Mouse (Mus musculus): ENCODE data around the gene Speg. TPM values are rescaled to one million over a fixed set of nuclear protein-coding genes. Genes with fewer than 3 reads are reported as not detected.
A peak's percentile ranks its signal among the peaks of the same experiment; 100 is the strongest.

The Speg gene
- polyA plus RNA-seq, 1 experiment, result 19.8 TPM

- no peak overlapping the region for H3K4me3 ChIP-seq (ENCODE audit: low read depth, low read length)
- H3K9ac ChIP-seq (ENCODE audit: low read depth, poor library complexity, severe bottlenecking), result no peak overlapping the region
- no peaks in the 10 kb centered on the region for H3K36me3 ChIP-seq (ENCODE audit: control insufficient read depth, insufficient read depth, low read length, poor library complexity, severe bottlenecking)
- no peak for TF ChIP-seq POLR2A (IDR thresholded peaks at IDR 0.05; ENCODE audit: insufficient read depth, low read length)
- no peak for TF ChIP-seq CTCF (IDR thresholded peaks at IDR 0.05; ENCODE audit: low read depth, low read length)
- TF ChIP-seq EP300 (IDR thresholded peaks at IDR 0.05; ENCODE audit: insufficient read depth, low read depth, low read length), result no peak
- no peaks in the 10 kb centered on the region for H3K27me3 ChIP-seq (ENCODE audit: control insufficient read depth, insufficient read depth, low read length, poor library complexity, severe bottlenecking)
- H3K27ac ChIP-seq (ENCODE audit: insufficient read depth, low read length), result no peak overlapping the region
- H3K4me1 ChIP-seq (ENCODE audit: control insufficient read depth, insufficient read depth, low read length), result peaks cover 4% of the 10 kb centered on the region
- no peaks in the 10 kb centered on the region for H3K9me3 ChIP-seq (replicated peaks; ENCODE audit: control insufficient read depth, insufficient read depth, low read length, poor library complexity, severe bottlenecking)
Measured at GRCm38 (mm10) chr1:75448937-75449336, 73.8 kb downstream of the Speg start.

GRCm38 (mm10) chr1:75449377-75450135 is 74.5 kb downstream of the Speg start:
- Histone ChIP-seq H3K9me3 (replicated peaks; ENCODE audit: control insufficient read depth, insufficient read depth, low read length, poor library complexity, severe bottlenecking) (no peaks in the 10 kb centered on the region), H3K27ac (ENCODE audit: insufficient read depth, low read length) (no peak overlapping the region), H3K27me3 (ENCODE audit: control insufficient read depth, insufficient read depth, low read length, poor library complexity, severe bottlenecking) (no peaks in the 10 kb centered on the region), H3K9ac (ENCODE audit: low read depth, poor library complexity, severe bottlenecking) (no peak overlapping the region), H3K36me3 (ENCODE audit: control insufficient read depth, insufficient read depth, low read length, poor library complexity, severe bottlenecking) (no peaks in the 10 kb centered on the region), H3K4me1 (ENCODE audit: control insufficient read depth, insufficient read depth, low read length) (peaks cover 2% of the 10 kb centered on the region), H3K4me3 (ENCODE audit: low read depth, low read length) (no peak overlapping the region)
- TF ChIP-seq POLR2A (IDR thresholded peaks at IDR 0.05; ENCODE audit: insufficient read depth, low read length), result no peak
- no peak for TF ChIP-seq EP300 (IDR thresholded peaks at IDR 0.05; ENCODE audit: insufficient read depth, low read depth, low read length)
- no peak for TF ChIP-seq CTCF (IDR thresholded peaks at IDR 0.05; ENCODE audit: low read depth, low read length)

- peaks cover 2% of the 10 kb centered on the region for H3K4me1 ChIP-seq (ENCODE audit: control insufficient read depth, insufficient read depth, low read length)
- H3K9me3 ChIP-seq (replicated peaks; ENCODE audit: control insufficient read depth, insufficient read depth, low read length, poor library complexity, severe bottlenecking), result no peaks in the 10 kb centered on the region
- no peak within 1 kb of the TSS for H3K27ac ChIP-seq (ENCODE audit: insufficient read depth, low read length)
- H3K36me3 ChIP-seq (ENCODE audit: control insufficient read depth, insufficient read depth, low read length, poor library complexity, severe bottlenecking), result no peaks in the 10 kb centered on the region
- no peaks in the 10 kb centered on the region for H3K27me3 ChIP-seq (ENCODE audit: control insufficient read depth, insufficient read depth, low read length, poor library complexity, severe bottlenecking)
- no peak for TF ChIP-seq CTCF (IDR thresholded peaks at IDR 0.05; ENCODE audit: low read depth, low read length)
- TF ChIP-seq POLR2A (IDR thresholded peaks at IDR 0.05; ENCODE audit: insufficient read depth, low read length), result no peak
- no peak for TF ChIP-seq EP300 (IDR thresholded peaks at IDR 0.05; ENCODE audit: insufficient read depth, low read depth, low read length)
- peak within 1 kb of the TSS; percentile 36 for H3K4me3 ChIP-seq (ENCODE audit: low read depth, low read length)
- H3K9ac ChIP-seq (ENCODE audit: low read depth, poor library complexity, severe bottlenecking), result no peak within 1 kb of the TSS
Measured at GRCm38 (mm10) chr1:75450314-75451005, 75.4 kb downstream of the Speg start, which contains the start of gene Asic4. TSS of gene Asic4 (plus strand) at chr1:75450436.

- Histone ChIP-seq H3K4me3 (ENCODE audit: low read depth, low read length) (no peak overlapping the region), H3K27me3 (ENCODE audit: control insufficient read depth, insufficient read depth, low read length, poor library complexity, severe bottlenecking) (no peaks in the 10 kb centered on the region), H3K9me3 (replicated peaks; ENCODE audit: control insufficient read depth, insufficient read depth, low read length, poor library complexity, severe bottlenecking) (no peaks in the 10 kb centered on the region), H3K27ac (ENCODE audit: insufficient read depth, low read length) (no peak overlapping the region), H3K4me1 (ENCODE audit: control insufficient read depth, insufficient read depth, low read length) (peaks cover 2% of the 10 kb centered on the region), H3K9ac (ENCODE audit: low read depth, poor library complexity, severe bottlenecking) (no peak overlapping the region), H3K36me3 (ENCODE audit: control insufficient read depth, insufficient read depth, low read length, poor library complexity, severe bottlenecking) (no peaks in the 10 kb centered on the region)
- TF ChIP-seq EP300 (IDR thresholded peaks at IDR 0.05; ENCODE audit: insufficient read depth, low read depth, low read length), result no peak
Measured at GRCm38 (mm10) chr1:75451900-75452299, 76.8 kb downstream of the Speg start.

- Histone ChIP-seq H3K27ac (ENCODE audit: insufficient read depth, low read length) (no peak overlapping the region), H3K4me1 (ENCODE audit: control insufficient read depth, insufficient read depth, low read length) (no peaks in the 10 kb centered on the region), H3K9me3 (replicated peaks; ENCODE audit: control insufficient read depth, insufficient read depth, low read length, poor library complexity, severe bottlenecking) (no peaks in the 10 kb centered on the region), H3K9ac (ENCODE audit: low read depth, poor library complexity, severe bottlenecking) (no peak overlapping the region), H3K36me3 (ENCODE audit: control insufficient read depth, insufficient read depth, low read length, poor library complexity, severe bottlenecking) (no peaks in the 10 kb centered on the region), H3K4me3 (ENCODE audit: low read depth, low read length) (no peak overlapping the region), H3K27me3 (ENCODE audit: control insufficient read depth, insufficient read depth, low read length, poor library complexity, severe bottlenecking) (no peaks in the 10 kb centered on the region)
- no peak for TF ChIP-seq CTCF (IDR thresholded peaks at IDR 0.05; ENCODE audit: low read depth, low read length)
- TF ChIP-seq POLR2A (IDR thresholded peaks at IDR 0.05; ENCODE audit: insufficient read depth, low read length), result no peak
- TF ChIP-seq EP300 (IDR thresholded peaks at IDR 0.05; ENCODE audit: insufficient read depth, low read depth, low read length), result no peak
Measured at GRCm38 (mm10) chr1:75455433-75455832, 80.3 kb downstream of the Speg start.

GRCm38 (mm10) chr1:75455948-75456347 is 80.9 kb downstream of the Speg start:
- no peaks in the 10 kb centered on the region for H3K9me3 ChIP-seq (replicated peaks; ENCODE audit: control insufficient read depth, insufficient read depth, low read length, poor library complexity, severe bottlenecking)
- no peak overlapping the region for H3K9ac ChIP-seq (ENCODE audit: low read depth, poor library complexity, severe bottlenecking)
- H3K4me3 ChIP-seq (ENCODE audit: low read depth, low read length), result no peak overlapping the region
- no peaks in the 10 kb centered on the region for H3K4me1 ChIP-seq (ENCODE audit: control insufficient read depth, insufficient read depth, low read length)
- no peak overlapping the region for H3K27ac ChIP-seq (ENCODE audit: insufficient read depth, low read length)
- no peaks in the 10 kb centered on the region for H3K27me3 ChIP-seq (ENCODE audit: control insufficient read depth, insufficient read depth, low read length, poor library complexity, severe bottlenecking)
- TF ChIP-seq EP300 (IDR thresholded peaks at IDR 0.05; ENCODE audit: insufficient read depth, low read depth, low read length) (no peak), CTCF (IDR thresholded peaks at IDR 0.05; ENCODE audit: low read depth, low read length) (no peak), POLR2A (IDR thresholded peaks at IDR 0.05; ENCODE audit: insufficient read depth, low read length) (no peak)
- H3K36me3 ChIP-seq (ENCODE audit: control insufficient read depth, insufficient read depth, low read length, poor library complexity, severe bottlenecking), result no peaks in the 10 kb centered on the region

Measured in ES-Bruce4 (cell line).